Mouse (Mus musculus) midbrain, embryonic 14.5 days (tissue): ENCODE results near the gene Irf8. TPM values are rescaled to one million over a fixed set of nuclear protein-coding genes. Genes with fewer than 3 reads are reported as not detected.
A peak's percentile ranks its signal among the peaks of the same experiment; 100 is the strongest.

Experiments
- ATAC-seq: fragments of 200-750 bp; cut with Nextera tagmentation; 2 replicates; pipeline ENCODE4 v1.8.0; 2017; ENCODE audit warnings: moderate number of reproducible peaks, moderate library complexity; ENCODE audit not compliant: low FRiP score, low TSS enrichment
- DNase-seq: peaks from one replicate; pipeline ENCODE4 v3.0.0-alpha.2; 2015
- H3K27ac ChIP-seq: fragments of 300-500 bp; sonication (generic); replicated peaks from 2 replicates; pipeline ENCODE4 v1.5.1; 2014; ENCODE audit warnings: mild to moderate bottlenecking, low read depth, low read length, moderate library complexity
- H3K27me3 ChIP-seq: fragments of 300-500 bp; sonication (generic); 2 replicates; pipeline ENCODE4 v1.6.1; 2014; ENCODE audit warnings: low read length, control low read depth, mixed read lengths; ENCODE audit not compliant: control insufficient read depth, insufficient read depth
- H3K36me3 ChIP-seq: fragments of 300-500 bp; sonication (generic); 2 replicates; pipeline ENCODE4 v1.6.1; 2014; ENCODE audit warnings: low read length, control low read depth; ENCODE audit not compliant: control insufficient read depth, insufficient read depth
- H3K4me1 ChIP-seq: fragments of 300-500 bp; sonication (generic); 2 replicates; pipeline ENCODE4 v1.6.1; 2014; ENCODE audit warnings: mild to moderate bottlenecking, antibody characterized with exemption, low read length, control low read depth; ENCODE audit not compliant: control insufficient read depth, insufficient read depth
- H3K4me2 ChIP-seq: fragments of 300-500 bp; sonication (generic); 2 replicates; pipeline ENCODE4 v1.6.1; 2014; ENCODE audit warnings: mild to moderate bottlenecking, low read length, moderate library complexity
- H3K4me3 ChIP-seq: fragments of 300-500 bp; sonication (generic); replicated peaks from 2 replicates; pipeline ENCODE4 v1.5.1; 2014; ENCODE audit warnings: low read depth, low read length
- H3K9ac ChIP-seq: fragments of 300-500 bp; sonication (generic); replicated peaks from 2 replicates; pipeline ENCODE4 v1.6.1; 2014; ENCODE audit warnings: mild to moderate bottlenecking, low read length, moderate library complexity
- H3K9me3 ChIP-seq: fragments of 300-500 bp; sonication (generic); 2 replicates; pipeline ENCODE4 v1.6.1; 2016; ENCODE audit warnings: low read length, control low read depth, mixed read lengths; ENCODE audit not compliant: control insufficient read depth
- WGBS: fragments of 180-500 bp; shearing (Covaris S2); extraction: QIAGEN DNeasy Blood & Tissue Kit; methylation state at CpG from one replicate; pipeline ENCODE4 v1.1.7; 2014; 5-methylcytosine and 5-hydroxymethylcytosine counted together
- polyA plus RNA-seq: library from polyadenylated mRNA; unstranded; fragments of >200 nt; fragmentation: Nextera tagmentation; extraction: Ambion mirVana; gene quantifications from 2 replicates; pipeline ENCODE4 v1.2.1, GENCODE M21; 2014

Irf8 gene
- polyA plus RNA-seq, 1 experiment from 2014 or later: 4.0 TPM

DNA sequence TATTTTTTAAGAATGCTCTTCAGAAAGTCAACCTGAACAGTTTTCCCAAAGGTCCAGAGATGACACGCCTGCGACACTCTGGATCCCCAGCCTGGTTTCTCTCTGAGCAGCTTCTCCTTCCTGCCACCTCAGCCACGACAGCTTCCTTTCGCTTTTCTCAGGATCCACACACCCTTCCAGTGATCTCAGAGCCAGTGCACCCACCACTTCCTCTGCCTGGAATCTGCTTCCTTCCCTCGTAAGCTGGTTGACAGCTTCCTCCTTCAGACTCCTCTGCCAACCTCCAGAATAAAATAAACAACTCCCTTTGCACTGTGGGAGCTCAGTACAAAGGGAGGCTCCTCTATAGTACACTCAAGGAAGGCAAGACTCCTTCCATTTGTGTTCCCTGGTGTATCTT, 27.1 kb downstream of the Irf8 start:
- H3K4me2 ChIP-seq: no peak overlapping the region
- no peak for ATAC-seq
- WGBS: 85% methylated on average over 5 of the region's 5 CpGs

DNA sequence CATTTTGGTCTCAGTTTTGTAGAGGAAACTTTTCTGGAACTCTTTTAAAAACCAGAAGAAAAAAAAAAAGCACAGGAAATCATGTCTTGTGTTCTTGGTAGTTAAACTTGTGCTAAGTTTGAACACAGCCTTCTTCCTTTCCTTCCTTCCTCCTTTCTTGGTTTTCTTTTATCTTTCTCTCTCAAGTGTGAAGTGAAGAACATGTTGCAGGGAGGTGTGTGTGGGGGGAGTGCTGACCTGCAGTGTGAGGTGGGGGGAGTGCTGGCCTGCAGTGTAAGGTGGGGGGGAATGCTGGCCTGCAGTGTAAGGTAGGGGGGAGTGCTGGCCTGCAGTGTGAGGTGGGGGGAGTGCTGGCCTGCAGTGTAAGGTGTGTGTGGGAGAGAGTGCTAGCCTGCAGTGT, 28.5 kb downstream of the Irf8 start:
- H3K9ac ChIP-seq: no peak overlapping the region
- no peaks in the 10 kb centered on the region for H3K27me3 ChIP-seq
- no peak overlapping the region for H3K4me2 ChIP-seq
- no peaks in the 10 kb centered on the region for H3K36me3 ChIP-seq
- ATAC-seq: no peak
- no peak for DNase-seq
- H3K27ac ChIP-seq: no peak overlapping the region
- no peak overlapping the region for H3K4me3 ChIP-seq
- no peaks in the 10 kb centered on the region for H3K9me3 ChIP-seq
- no peaks in the 10 kb centered on the region for H3K4me1 ChIP-seq

More for the DNA sequence above, 27.1 kb downstream of the Irf8 start:
- H3K36me3 ChIP-seq: no peaks in the 10 kb centered on the region
- H3K9ac ChIP-seq: no peak overlapping the region
- no peak overlapping the region for H3K27ac ChIP-seq
- H3K4me3 ChIP-seq: no peak overlapping the region
- no peaks in the 10 kb centered on the region for H3K9me3 ChIP-seq
- no peaks in the 10 kb centered on the region for H3K4me1 ChIP-seq
- DNase-seq: no peak
- H3K27me3 ChIP-seq: no peaks in the 10 kb centered on the region

GRCm38 (mm10) chr8:120766622-120767021, 30.5 kb downstream of the Irf8 start:
- no peaks in the 10 kb centered on the region for H3K36me3 ChIP-seq
- H3K4me3 ChIP-seq: no peak overlapping the region
- H3K4me1 ChIP-seq: no peaks in the 10 kb centered on the region
- ATAC-seq: no peak
- no peak overlapping the region for H3K27ac ChIP-seq
- H3K9ac ChIP-seq: no peak overlapping the region
- DNase-seq: no peak
- H3K27me3 ChIP-seq: no peaks in the 10 kb centered on the region
- no peak overlapping the region for H3K4me2 ChIP-seq
- no peaks in the 10 kb centered on the region for H3K9me3 ChIP-seq
- WGBS: 14% methylated on average over 3 of the region's 3 CpGs

- Histone ChIP-seq H3K4me2 (no peak overlapping the region), H3K9ac (no peak overlapping the region), H3K36me3 (no peaks in the 10 kb centered on the region), H3K27ac (no peak overlapping the region), H3K4me3 (no peak overlapping the region), H3K27me3 (no peaks in the 10 kb centered on the region), H3K9me3 (no peaks in the 10 kb centered on the region), H3K4me1 (no peaks in the 10 kb centered on the region)
- DNase-seq (no peak), ATAC-seq (no peak)
- 82% methylated on average over 12 of the region's 12 CpGs for WGBS
These were observed 32.5 kb downstream of the Irf8 start for GRCm38 (mm10) chr8:120768454-120769218.

GRCm38 (mm10) chr8:120777184-120777583, 41.0 kb downstream of the Irf8 start:
- Histone ChIP-seq H3K9me3 (no peaks in the 10 kb centered on the region), H3K4me3 (no peak overlapping the region), H3K27ac (no peak overlapping the region), H3K27me3 (no peaks in the 10 kb centered on the region), H3K4me1 (no peaks in the 10 kb centered on the region), H3K9ac (no peak overlapping the region), H3K36me3 (no peaks in the 10 kb centered on the region), H3K4me2 (no peak overlapping the region)
- no peak for DNase-seq
- no peak for ATAC-seq
- 92% methylated on average over 10 of the region's 10 CpGs for WGBS

- ATAC-seq (no peak), DNase-seq (peak; percentile 40)
- Histone ChIP-seq H3K9ac (no peak overlapping the region), H3K9me3 (no peaks in the 10 kb centered on the region), H3K36me3 (no peaks in the 10 kb centered on the region), H3K4me1 (no peaks in the 10 kb centered on the region), H3K27me3 (no peaks in the 10 kb centered on the region), H3K4me3 (no peak overlapping the region), H3K27ac (no peak overlapping the region), H3K4me2 (no peak overlapping the region)
- WGBS: 41% methylated on average over 13 of the region's 13 CpGs
These were observed 41.6 kb downstream of the Irf8 start for GRCm38 (mm10) chr8:120777732-120778131.

DNA sequence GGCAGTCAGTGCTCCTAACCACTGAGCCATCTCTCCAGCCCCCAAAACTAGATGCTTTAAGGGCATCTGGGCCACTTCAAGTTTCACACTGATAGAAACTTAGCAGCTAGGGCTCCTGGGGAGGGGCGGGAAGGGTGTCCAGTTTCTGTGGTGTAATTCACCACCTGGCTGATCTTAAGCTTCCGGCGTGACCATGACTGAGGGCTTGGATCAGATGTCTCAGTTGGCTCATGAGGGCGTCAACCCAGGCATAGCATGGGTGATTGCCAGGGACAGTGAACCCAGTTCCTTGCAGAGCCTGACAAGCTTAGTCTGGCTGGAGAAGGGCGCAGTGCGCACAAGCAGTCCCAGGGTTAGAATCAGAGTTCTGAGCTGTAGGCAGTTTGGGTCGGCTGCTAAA, 42.9 kb downstream of the Irf8 start:
- Histone ChIP-seq H3K4me3 (no peak overlapping the region), H3K27me3 (no peaks in the 10 kb centered on the region), H3K27ac (no peak overlapping the region), H3K4me2 (no peak overlapping the region), H3K4me1 (no peaks in the 10 kb centered on the region), H3K9me3 (no peaks in the 10 kb centered on the region), H3K36me3 (no peaks in the 10 kb centered on the region), H3K9ac (no peak overlapping the region)
- ATAC-seq (no peak), DNase-seq (no peak)
- WGBS: 98% methylated on average over 7 of the region's 7 CpGs

DNA sequence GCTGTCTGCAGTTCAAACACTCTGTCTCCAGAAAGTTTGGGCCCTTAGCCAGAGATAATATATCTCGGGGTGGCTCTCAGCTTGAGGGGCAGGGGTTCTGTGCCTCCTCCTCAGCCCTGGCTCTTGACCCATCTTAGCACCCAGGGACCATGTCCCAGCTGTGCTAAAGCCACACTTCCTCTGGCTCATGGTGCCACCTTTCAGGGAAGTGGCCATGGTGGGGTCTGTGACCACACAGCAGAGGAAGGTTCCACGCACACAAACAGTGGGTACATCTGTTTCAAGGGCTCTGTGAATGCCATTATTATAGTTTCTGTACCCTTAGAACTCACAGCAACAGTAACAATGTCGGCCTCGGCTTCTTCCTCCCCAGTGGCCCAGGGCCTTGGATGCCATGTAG, 47.6 kb downstream of the Irf8 start:
- Histone ChIP-seq H3K4me2 (no peak overlapping the region), H3K27me3 (no peaks in the 10 kb centered on the region), H3K4me3 (no peak overlapping the region), H3K36me3 (no peaks in the 10 kb centered on the region), H3K4me1 (no peaks in the 10 kb centered on the region), H3K9ac (no peak overlapping the region), H3K27ac (no peak overlapping the region), H3K9me3 (no peaks in the 10 kb centered on the region)
- ATAC-seq (no peak), DNase-seq (no peak)
- 83% methylated on average over 4 of the region's 4 CpGs for WGBS

- no peak overlapping the region for H3K27ac ChIP-seq
- ATAC-seq: no peak
- no peaks in the 10 kb centered on the region for H3K4me1 ChIP-seq
- H3K9me3 ChIP-seq: no peaks in the 10 kb centered on the region
- H3K36me3 ChIP-seq: no peaks in the 10 kb centered on the region
- no peak for DNase-seq
- no peak overlapping the region for H3K4me2 ChIP-seq
- no peaks in the 10 kb centered on the region for H3K27me3 ChIP-seq
- H3K9ac ChIP-seq: no peak overlapping the region
- H3K4me3 ChIP-seq: no peak overlapping the region
- 88% methylated on average over 4 of the region's 4 CpGs for WGBS
These were observed 50.6 kb downstream of the Irf8 start for GRCm38 (mm10) chr8:120786753-120787152.
